Mouse (Mus musculus) testis, adult 2 months (tissue): ENCODE measurements around the gene BC035947.

ENCODE experiments used
- CTCF ChIP-seq: fragments of 200-500 bp; IDR thresholded peaks from 2 replicates; pipeline ENCODE4 v1.5.1; 2012; ENCODE audit warnings: low read depth, mild to moderate bottlenecking, inconsistent platforms, low read length, moderate library complexity; ENCODE audit not compliant: control insufficient read depth, insufficient read depth, insufficient replicate concordance
- POLR2A ChIP-seq: fragments of 200-500 bp; IDR thresholded peaks from 2 replicates; pipeline ENCODE4 v1.6.1; 2012; ENCODE audit warnings: low read depth, mild to moderate bottlenecking, inconsistent platforms, low read length, moderate library complexity; ENCODE audit not compliant: control insufficient read depth

- TF ChIP-seq POLR2A, result no peak
- no peak for TF ChIP-seq CTCF
Measured at GRCm38 (mm10) chr1:78548961-78549360, 37.0 kb upstream of the BC035947 start.
